ENCODE assay signal across 8 mouse cellular contexts in genomic region chr7:120918526-120918962, GRCm38 (mm10). TPM values are rescaled to one million over a fixed set of nuclear protein-coding genes. Genes with fewer than 3 reads are reported as not detected.
DNase-seq lines count a peak whose midpoint lies in the region; ATAC-seq and TF ChIP-seq lines count a peak whose summit lies in the region.

No protein-coding gene starts in this region.

- H3K4me2 ChIP-seq in intestine, postnatal 0 days (replicated peaks; ENCODE audit: low read depth), result peak overlapping the region; percentile 87
- peak overlapping the region; percentile 82 for H3K4me2 ChIP-seq in limb, embryonic 14.5 days (replicated peaks; ENCODE audit: low read depth, low read length, severe bottlenecking)
- peak overlapping the region; percentile 57 for H3K4me2 ChIP-seq in midbrain, embryonic 16.5 days (ENCODE audit: low read length)
- peak overlapping the region; percentile 78 for H3K4me2 ChIP-seq in stomach, postnatal 0 days (replicated peaks; ENCODE audit: low read depth)

- 0 out of 2 replicates have a peak, but pooled peaks cover 11% of the 10 kb centered on the region for H3K36me3 ChIP-seq in intestine, postnatal 0 days (ENCODE audit: control insufficient read depth, insufficient read depth)
- peaks cover 2% of the 10 kb centered on the region for H3K36me3 ChIP-seq in limb, embryonic 14.5 days (ENCODE audit: control insufficient read depth, insufficient read depth, low read length)
- H3K36me3 ChIP-seq in midbrain, embryonic 16.5 days (ENCODE audit: control insufficient read depth, insufficient read depth, low read length), result no peaks in the 10 kb centered on the region
- H3K36me3 ChIP-seq in stomach, postnatal 0 days (ENCODE audit: control insufficient read depth, insufficient read depth, low read length), result no peaks in the 10 kb centered on the region

- H3K27me3 ChIP-seq in intestine, postnatal 0 days (replicated peaks; ENCODE audit: control insufficient read depth, insufficient read depth, low read length), result no peaks in the 10 kb centered on the region
- no peaks in the 10 kb centered on the region for H3K27me3 ChIP-seq in limb, embryonic 14.5 days (ENCODE audit: control insufficient read depth, insufficient read depth, low read length)
- no peaks in the 10 kb centered on the region for H3K27me3 ChIP-seq in midbrain, embryonic 16.5 days (ENCODE audit: control insufficient read depth, insufficient read depth, low read depth, low read length)
- H3K27me3 ChIP-seq in stomach, postnatal 0 days (ENCODE audit: control insufficient read depth, insufficient read depth, low read length), result no peaks in the 10 kb centered on the region

- no peak for TF ChIP-seq POLR2A in limb, embryonic 14.5 days (IDR thresholded peaks at IDR 0.05; ENCODE audit: borderline replicate concordance, extremely low read depth, insufficient read depth, insufficient read length)

- ATAC-seq in intestine, postnatal 0 days, result peak; percentile 62
- peak; percentile 67 for ATAC-seq in limb, embryonic 14.5 days (ENCODE audit: low FRiP score, low read depth)
- ATAC-seq in midbrain, embryonic 16.5 days, result peak; percentile 72
- ATAC-seq in stomach, postnatal 0 days (ENCODE audit: low FRiP score, low TSS enrichment), result peak; percentile 70

- no peaks in the 10 kb centered on the region for H3K4me1 ChIP-seq in intestine, postnatal 0 days (replicated peaks; ENCODE audit: control insufficient read depth, insufficient read depth, low read length)
- H3K4me1 ChIP-seq in limb, embryonic 14.5 days (ENCODE audit: control insufficient read depth, insufficient read depth, low read length), result peaks cover 8% of the 10 kb centered on the region; the same call in 1 of the 2 replicates
- peaks cover 18% of the 10 kb centered on the region for H3K4me1 ChIP-seq in midbrain, embryonic 16.5 days (ENCODE audit: control insufficient read depth, insufficient read depth, low read length)
- no peaks in the 10 kb centered on the region for H3K4me1 ChIP-seq in stomach, postnatal 0 days (replicated peaks; ENCODE audit: control insufficient read depth, insufficient read depth)

- H3K4me3 ChIP-seq in intestine, postnatal 0 days (ENCODE audit: low read depth, low read length), result peak overlapping the region; percentile 97
- peak overlapping the region; percentile 93 for H3K4me3 ChIP-seq in limb, embryonic 14.5 days (replicated peaks; ENCODE audit: low read length)
- H3K4me3 ChIP-seq in midbrain, embryonic 16.5 days (ENCODE audit: low read depth, low read length), result peak overlapping the region; percentile 87
- peak overlapping the region; percentile 96 for H3K4me3 ChIP-seq in stomach, postnatal 0 days (ENCODE audit: low read depth, low read length)

- 5% methylated on average over 10 of the region's 10 CpGs for WGBS in intestine, postnatal 0 days
- 5% methylated on average over 10 of the region's 10 CpGs for WGBS in limb, embryonic 14.5 days
- 7% methylated on average over 10 of the region's 10 CpGs for WGBS in midbrain, embryonic 16.5 days
- 4% methylated on average over 10 of the region's 10 CpGs for WGBS in stomach, postnatal 0 days

- peak; percentile 63 for DNase-seq in 3134 (ENCODE audit: extremely low read depth, insufficient read length, low spot score)
- peak; percentile 88 for DNase-seq in MN1 (ENCODE audit: low spot score)
- peak; percentile 59 to 70 for DNase-seq in cerebellum, postnatal 14 days
- DNase-seq in frontal cortex, postnatal 36 days (ENCODE audit: low spot score in 2 of 2), result peak; percentile 39 to 77
- DNase-seq in limb, embryonic 14.5 days (ENCODE audit: low spot score), result peak; percentile 84
- DNase-seq in stomach, postnatal 0 days (ENCODE audit: low spot score), result peak; percentile 58

- H3K27ac ChIP-seq in intestine, postnatal 0 days (ENCODE audit: low read depth, low read length), result 0 out of 2 replicates have a peak overlapping the region, but pooled peaks have one; percentile 46
- H3K27ac ChIP-seq in limb, embryonic 14.5 days (replicated peaks; ENCODE audit: low read depth, low read length), result no peak overlapping the region; the same call in 1 of the 2 replicates
- peak overlapping the region; percentile 83 for H3K27ac ChIP-seq in midbrain, embryonic 16.5 days (ENCODE audit: low read length)
- H3K27ac ChIP-seq in stomach, postnatal 0 days (replicated peaks), result peak overlapping the region; percentile 92; the same call in 1 of the 2 replicates

- no peak for TF ChIP-seq EP300 in stomach, postnatal 0 days (optimal IDR thresholded peaks at IDR 0.05)

- no peak for TF ChIP-seq CTCF in intestine, postnatal 0 days (IDR thresholded peaks at IDR 0.05; ENCODE audit: low read depth)
- no peak for TF ChIP-seq CTCF in stomach, postnatal 0 days (IDR thresholded peaks at IDR 0.05; ENCODE audit: low read depth)

- H3K9me3 ChIP-seq in intestine, postnatal 0 days (ENCODE audit: control insufficient read depth), result no peaks in the 10 kb centered on the region
- no peaks in the 10 kb centered on the region for H3K9me3 ChIP-seq in limb, embryonic 14.5 days (ENCODE audit: control insufficient read depth, low read length)
- H3K9me3 ChIP-seq in midbrain, embryonic 16.5 days (replicated peaks; ENCODE audit: control insufficient read depth, low read length, poor library complexity, severe bottlenecking), result no peaks in the 10 kb centered on the region
- no peaks in the 10 kb centered on the region for H3K9me3 ChIP-seq in stomach, postnatal 0 days (ENCODE audit: control insufficient read depth, low read length)

- H3K9ac ChIP-seq in intestine, postnatal 0 days (ENCODE audit: low read depth, low read length), result peak overlapping the region; percentile 89
- peak overlapping the region; percentile 86 for H3K9ac ChIP-seq in limb, embryonic 14.5 days (ENCODE audit: low read depth, low read length, severe bottlenecking)
- H3K9ac ChIP-seq in midbrain, embryonic 16.5 days (ENCODE audit: low read depth, low read length), result peak overlapping the region; percentile 87
- peak overlapping the region; percentile 83 for H3K9ac ChIP-seq in stomach, postnatal 0 days (ENCODE audit: low read length)

RNA-seq across cellular contexts. Expression of gene Polr3e, which starts 1.0 kb away (rescaled TPM):
- polyA plus RNA-seq in intestine, postnatal 0 days (2015; fragmentation: Nextera tagmentation; extraction: Ambion mirVana), result 18.3 and 19.6 TPM in 2 replicates
- 36.3 and 38.8 TPM in 2 replicates for polyA plus RNA-seq in limb, embryonic 14.5 days (2012; rRNA removed)
- polyA plus RNA-seq in limb, embryonic 14.5 days (2014; fragmentation: Nextera tagmentation; extraction: Ambion mirVana), result 25.8 and 26.2 TPM in 2 replicates
- 27.0 and 27.7 TPM in 2 replicates for polyA plus RNA-seq in midbrain, embryonic 16.5 days (2015; fragmentation: Nextera tagmentation; extraction: Ambion mirVana)
- 16.1 and 17.7 TPM in 2 replicates for polyA plus RNA-seq in stomach, postnatal 0 days (2015; fragmentation: Nextera tagmentation; extraction: Ambion mirVana)
